Mouse (Mus musculus) hindbrain, postnatal 0 days (tissue): ENCODE measurements around the gene Fam217a. TPM values are rescaled to one million over a fixed set of nuclear protein-coding genes. Genes with fewer than 3 reads are reported as not detected.
"Not testable (repeated sequence)": the region's sequence is repeated elsewhere in the genome, so short reads cannot be mapped to it uniquely, and the experiment has no call there.

Source experiments
- ATAC-seq: fragments of 200-750 bp; cut with Nextera tagmentation; 2 replicates; pipeline ENCODE4 v1.8.0; 2017; ENCODE audit warnings: mild to moderate bottlenecking, moderate TSS enrichment, moderate library complexity
- DNase-seq: peaks from one replicate; pipeline ENCODE4 v3.0.0-alpha.2; 2015; ENCODE audit warnings: low spot score
- H3K27ac ChIP-seq: fragments of 300-500 bp; sonication (generic); 2 replicates; pipeline ENCODE4 v1.5.1; 2014; ENCODE audit warnings: mild to moderate bottlenecking
- H3K27me3 ChIP-seq: fragments of 300-500 bp; sonication (generic); 2 replicates; pipeline ENCODE4 v1.6.1; 2014; ENCODE audit warnings: low read length, mixed read lengths; ENCODE audit not compliant: insufficient read depth
- H3K36me3 ChIP-seq: fragments of 300-500 bp; sonication (generic); 2 replicates; pipeline ENCODE4 v1.6.1; 2014; ENCODE audit warnings: low read length, mixed read lengths; ENCODE audit not compliant: insufficient read depth
- H3K4me1 ChIP-seq: fragments of 300-500 bp; sonication (generic); 2 replicates; pipeline ENCODE4 v1.6.1; 2014; ENCODE audit warnings: antibody characterized with exemption, low read length, mixed read lengths; ENCODE audit not compliant: insufficient read depth
- H3K4me2 ChIP-seq: fragments of 300-500 bp; sonication (generic); 2 replicates; pipeline ENCODE4 v1.6.1; 2014; ENCODE audit warnings: low read depth, mild to moderate bottlenecking, low read length, moderate library complexity, mixed read lengths
- H3K4me3 ChIP-seq: fragments of 300-500 bp; sonication (generic); 2 replicates; pipeline ENCODE4 v1.5.1; 2014; ENCODE audit warnings: low read length
- H3K9ac ChIP-seq: fragments of 300-500 bp; sonication (generic); replicated peaks from 2 replicates; pipeline ENCODE4 v1.6.1; 2014; ENCODE audit warnings: mild to moderate bottlenecking, low read length, moderate library complexity, mixed read lengths
- H3K9me3 ChIP-seq: fragments of 300-500 bp; sonication (generic); 2 replicates; pipeline ENCODE4 v1.6.1; 2016; ENCODE audit warnings: low read length, mixed read lengths
- CTCF ChIP-seq: IDR thresholded peaks from 2 replicates; pipeline ENCODE4 v1.5.1; 2016; ENCODE audit warnings: antibody characterized with exemption, control low read depth, low read depth
- WGBS: fragments of 180-500 bp; shearing (Covaris S2); extraction: QIAGEN DNeasy Blood & Tissue Kit; methylation state at CpG from one replicate; pipeline ENCODE4 v1.1.7; 2014; 5-methylcytosine and 5-hydroxymethylcytosine counted together
- polyA plus RNA-seq: library from polyadenylated mRNA; unstranded; fragments of >200 nt; fragmentation: Nextera tagmentation; extraction: Ambion mirVana; gene quantifications from 2 replicates; pipeline ENCODE4 v1.2.1, GENCODE M21; 2015
- total RNA-seq: library from RNA; depleted of rRNA; stranded (reverse); fragments of >200 nt; gene quantifications from 2 replicates; pipeline ENCODE4 v1.2.3, GENCODE M21; 2014; rRNA removed

The Fam217a gene
- total and polyA plus RNA-seq, 2 experiments from 2014 or later, result 0.16 to 1.2 TPM

GRCm38 (mm10) chr13:34875166-34875710, 48.9 kb downstream of the Fam217a start, which contains the start of gene Prpf4b:
Prpf4b (plus strand) TSS chr13:34875302.
- H3K9ac ChIP-seq, result peak within 1 kb of the TSS; percentile 74
- peak; percentile 84 for ATAC-seq
- H3K4me1 ChIP-seq, result peaks cover 5% of the 10 kb centered on the region
- TF ChIP-seq CTCF, result no peak
- no peaks in the 10 kb centered on the region for H3K9me3 ChIP-seq
- 1% methylated on average over 40 of the region's 40 CpGs for WGBS
- no peaks in the 10 kb centered on the region for H3K27me3 ChIP-seq
- no peaks in the 10 kb centered on the region for H3K36me3 ChIP-seq
- H3K4me2 ChIP-seq, result peak within 1 kb of the TSS; percentile 86
- peak within 1 kb of the TSS; percentile 98 for H3K27ac ChIP-seq
- peak; percentile 96 for DNase-seq
- peak within 1 kb of the TSS; percentile 88 for H3K4me3 ChIP-seq

DNA sequence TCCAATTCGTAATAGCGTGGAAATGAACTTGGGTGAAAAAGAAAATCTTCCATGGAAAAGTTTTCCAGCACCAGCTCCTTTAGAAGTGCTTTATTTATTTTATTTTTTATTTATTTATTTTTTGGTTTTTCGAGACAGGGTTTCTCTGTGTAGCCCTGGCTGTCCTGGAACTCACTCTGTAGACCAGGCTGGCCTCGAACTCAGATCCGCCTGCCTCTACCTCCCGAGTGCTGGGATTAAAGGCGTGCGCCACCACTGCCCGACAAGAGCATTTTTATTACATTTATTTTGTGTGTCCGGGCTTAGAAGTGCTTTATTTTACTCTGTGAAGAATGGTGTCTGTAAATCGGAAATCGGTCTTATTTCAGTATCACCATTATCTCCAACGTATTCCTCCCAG, 49.4 kb downstream of the Fam217a start:
- H3K36me3 ChIP-seq, H3K9me3 ChIP-seq, H3K27me3 ChIP-seq, H3K4me1 ChIP-seq, DNase-seq, ATAC-seq: not testable (repeated sequence)
- H3K27ac ChIP-seq, result peak overlapping the region; percentile 98
- H3K9ac ChIP-seq, result peak overlapping the region; percentile 74
- H3K4me3 ChIP-seq, result peak overlapping the region; percentile 88
- WGBS, result 17% methylated on average over 13 of the region's 13 CpGs
- H3K4me2 ChIP-seq, result peak overlapping the region; percentile 86

DNA sequence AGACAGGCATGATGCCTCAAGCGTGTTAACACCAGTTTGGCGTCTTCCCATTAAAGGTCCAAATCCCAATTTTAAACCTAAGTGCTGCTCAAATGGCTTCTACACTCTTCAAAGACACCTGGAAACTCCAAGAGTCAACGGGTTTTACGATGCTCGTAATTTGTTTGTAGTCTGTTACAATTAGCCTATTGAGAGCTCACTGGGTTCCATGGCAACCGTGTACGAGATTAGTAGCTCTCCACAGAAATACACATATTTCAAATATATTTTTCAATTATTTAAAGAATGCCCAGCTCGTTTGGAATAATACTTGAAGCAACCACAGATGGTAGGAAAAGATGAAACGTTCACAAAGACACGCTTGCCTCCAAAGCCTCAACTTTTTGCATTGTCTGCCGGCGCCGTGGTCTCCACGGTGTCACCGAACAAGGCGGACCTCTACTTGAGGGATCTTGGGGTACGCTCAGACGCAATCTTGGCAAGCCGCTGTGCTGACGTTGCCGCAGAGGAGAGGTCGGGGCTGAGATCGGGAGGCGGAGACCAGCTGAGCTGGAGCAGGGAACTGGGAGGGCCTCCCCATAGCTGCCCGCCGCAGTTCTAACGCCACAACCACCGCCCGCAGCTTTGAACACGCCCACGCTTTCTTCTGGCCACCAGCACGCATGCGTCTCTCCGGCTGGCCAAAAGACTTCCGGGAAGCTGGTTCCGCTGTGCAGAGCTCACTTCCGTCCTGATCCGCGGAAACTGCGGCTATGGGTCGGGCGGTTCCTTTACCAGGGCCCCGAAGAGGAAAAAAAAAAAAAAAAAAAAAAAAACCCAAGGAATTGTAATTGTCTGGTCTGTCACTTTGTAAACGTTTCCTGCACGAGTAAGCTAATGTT, 50.1 kb downstream of the Fam217a start:
- Histone ChIP-seq H3K4me3 (peak overlapping the region; percentile 88), H3K36me3 (no peaks in the 10 kb centered on the region)
- WGBS, result 2% methylated on average over 45 of the region's 45 CpGs

GRCm38 (mm10) chr13:34864420-34865169, 59.5 kb downstream of the Fam217a start:
- DNase-seq (peak; percentile 95), ATAC-seq (peak; percentile 80)
- Histone ChIP-seq H3K9ac (no peak overlapping the region), H3K4me3 (no peak overlapping the region), H3K4me2 (no peak overlapping the region), H3K4me1 (no peaks in the 10 kb centered on the region), H3K27me3 (no peaks in the 10 kb centered on the region), H3K9me3 (no peaks in the 10 kb centered on the region), H3K36me3 (no peaks in the 10 kb centered on the region), H3K27ac (no peak overlapping the region)
- TF ChIP-seq CTCF, result peak; percentile 95
- 40% methylated on average over 7 of the region's 7 CpGs for WGBS

More for the DNA sequence above, 50.1 kb downstream of the Fam217a start:
- Histone ChIP-seq H3K4me1 (peaks cover 5% of the 10 kb centered on the region), H3K27ac (peak overlapping the region; percentile 98), H3K4me2 (peak overlapping the region; percentile 86), H3K9ac (peak overlapping the region; percentile 74), H3K27me3 (no peaks in the 10 kb centered on the region), H3K9me3 (no peaks in the 10 kb centered on the region)
- ATAC-seq (peak; percentile 92), DNase-seq (peak; percentile 98)
- TF ChIP-seq CTCF, result no peak

DNA sequence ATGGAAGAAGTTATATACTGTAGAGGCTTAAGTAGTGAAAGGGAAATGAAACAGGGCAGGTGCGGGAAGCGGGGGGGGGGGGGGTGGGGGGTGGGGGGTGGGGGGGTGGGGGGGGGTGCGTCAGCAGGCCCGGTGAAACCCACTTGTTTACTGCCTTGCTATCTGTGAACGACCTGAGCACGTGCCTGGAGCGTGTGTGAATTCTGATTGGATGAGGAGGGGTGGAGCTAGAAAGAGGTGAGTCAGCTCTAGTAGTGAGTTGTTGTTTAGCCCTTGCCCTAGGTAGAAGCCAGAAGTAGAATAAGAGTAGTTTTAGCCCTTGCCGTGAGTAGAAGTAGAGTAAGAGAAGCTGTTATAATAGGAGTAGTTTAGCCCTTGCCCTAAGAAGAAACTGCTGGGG, 62.9 kb downstream of the Fam217a start:
- not testable (repeated sequence) for H3K9ac ChIP-seq, H3K4me3 ChIP-seq, ATAC-seq, H3K27me3 ChIP-seq, H3K9me3 ChIP-seq, H3K4me2 ChIP-seq, H3K27ac ChIP-seq, H3K36me3 ChIP-seq, H3K4me1 ChIP-seq, DNase-seq
- 57% methylated on average over 5 of the region's 8 CpGs for WGBS

Other genes starting within 250 kb of the Fam217a start
- gene Fam50b, start 189.5 kb downstream of the Fam217a start, total RNA-seq, result not detected in 2 replicates
- gene Fam50b, start 189.5 kb downstream of the Fam217a start, polyA plus RNA-seq, result 0.19 TPM in 1 of 2 replicates, not detected in the other
- 22.0 and 29.9 TPM in 2 replicates for gene Prpf4b, start 49.0 kb downstream of the Fam217a start, total RNA-seq
- 54.4 and 66.9 TPM in 2 replicates for gene Prpf4b, start 49.0 kb downstream of the Fam217a start, polyA plus RNA-seq
- gene 4933417A18Rik, start 99 bp upstream of the Fam217a start, total RNA-seq, result not detected in 2 replicates
- gene 4933417A18Rik, start 99 bp upstream of the Fam217a start, polyA plus RNA-seq, result not detected in 2 replicates
- 1.3 TPM in 1 of 2 replicates, not detected in the other for gene Eci3, start 39.5 kb upstream of the Fam217a start, total RNA-seq
- gene Eci3, start 39.5 kb upstream of the Fam217a start, polyA plus RNA-seq, result 0.80 and 1.2 TPM in 2 replicates
- 94.0 and 95.6 TPM in 2 replicates for gene Eci2, start 102.8 kb upstream of the Fam217a start, total RNA-seq
- 136 and 143 TPM in 2 replicates for gene Eci2, start 102.8 kb upstream of the Fam217a start, polyA plus RNA-seq